8 mouse cellular contexts compared by ENCODE assay signal in the genomic region with DNA sequence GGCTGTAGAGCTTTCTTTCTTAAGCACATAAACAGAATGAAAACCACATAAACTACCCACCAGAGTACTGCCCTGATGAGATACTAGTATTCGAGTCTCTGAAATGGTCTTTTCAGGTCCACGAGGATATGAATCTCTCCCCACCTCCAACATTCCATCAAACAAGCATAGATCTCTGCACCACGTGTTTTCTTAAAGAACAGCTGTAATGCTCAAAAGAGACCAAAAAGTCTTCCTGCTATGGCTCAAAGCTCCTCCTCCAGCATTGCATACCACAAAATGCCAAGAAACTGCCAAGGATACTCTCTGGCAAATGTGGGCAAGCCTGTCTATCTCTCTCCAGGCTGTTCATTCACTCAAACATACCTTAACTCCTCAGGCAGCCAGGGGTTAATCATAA. TPM values are rescaled to one million over a fixed set of nuclear protein-coding genes. Genes with fewer than 3 reads are reported as not detected.
DNase-seq lines count a peak whose midpoint lies in the region; ATAC-seq and TF ChIP-seq lines count a peak whose summit lies in the region.

No protein-coding gene starts in this region.

- no peak for TF ChIP-seq POLR2A in myocyte (IDR thresholded peaks at IDR 0.05; ENCODE audit: insufficient read length, low read depth)

- intact Hi-C loops in gastrocnemius, postnatal 14 days (cut with DNase I; ENCODE audit: low total_unique reads), result no loop called here

- H3K9ac ChIP-seq in kidney, embryonic 16.5 days (replicated peaks; ENCODE audit: low read length), result peak overlapping the region; percentile 86
- H3K9ac ChIP-seq in hindbrain, postnatal 0 days (replicated peaks; ENCODE audit: low read length), result peak overlapping the region; percentile 49

- H3K4me1 ChIP-seq in kidney, embryonic 16.5 days (ENCODE audit: insufficient read depth, low read length), result peaks cover 43% of the 10 kb centered on the region
- H3K4me1 ChIP-seq in brown adipose tissue, adult 24 weeks (ENCODE audit: control insufficient read depth, insufficient read depth, insufficient read length, low read length), result peaks cover 9% of the 10 kb centered on the region
- H3K4me1 ChIP-seq in hindbrain, postnatal 0 days (ENCODE audit: insufficient read depth, low read length), result no peaks in the 10 kb centered on the region

- peaks cover 55% of the 10 kb centered on the region for H3K79me2 ChIP-seq in myocyte (ENCODE audit: control insufficient read depth, insufficient read depth)

- TF ChIP-seq CTCF in hindbrain, postnatal 0 days (IDR thresholded peaks at IDR 0.05; ENCODE audit: low read depth), result no peak

- 7% methylated on average over 3 of the region's 3 CpGs for WGBS in kidney, embryonic 16.5 days
- WGBS in hindbrain, postnatal 0 days, result 19% methylated on average over 3 of the region's 3 CpGs

- H3ac ChIP-seq in myocyte (ENCODE audit: control insufficient read depth, insufficient read length), result no peak overlapping the region

- peak overlapping the region; percentile 98 for H3K27ac ChIP-seq in kidney, embryonic 16.5 days (ENCODE audit: low read length)
- peak overlapping the region; percentile 76; the same call in 1 of the 2 replicates for H3K27ac ChIP-seq in brown adipose tissue, adult 24 weeks (replicated peaks; ENCODE audit: low read depth, low read length)
- no peak overlapping the region for H3K27ac ChIP-seq in hindbrain, postnatal 0 days

- no peaks in the 10 kb centered on the region for H3K36me3 ChIP-seq in kidney, embryonic 16.5 days (ENCODE audit: insufficient read depth, low read length)
- no peaks in the 10 kb centered on the region for H3K36me3 ChIP-seq in hindbrain, postnatal 0 days (ENCODE audit: insufficient read depth, low read length)
- no peaks in the 10 kb centered on the region for H3K36me3 ChIP-seq in myocyte (ENCODE audit: control insufficient read depth, insufficient read depth)

- peak overlapping the region; percentile 82 for H3K4me3 ChIP-seq in kidney, embryonic 16.5 days (ENCODE audit: low read length)
- peak overlapping the region; percentile 67 for H3K4me3 ChIP-seq in brown adipose tissue, adult 24 weeks (ENCODE audit: insufficient read depth, low read depth, low read length)
- peak overlapping the region; percentile 60 for H3K4me3 ChIP-seq in hindbrain, postnatal 0 days (ENCODE audit: low read length)
- H3K4me3 ChIP-seq in myocyte, result peak overlapping the region; percentile 46

- no peaks in the 10 kb centered on the region for H3K27me3 ChIP-seq in kidney, embryonic 16.5 days (ENCODE audit: insufficient read depth, low read length)
- no peaks in the 10 kb centered on the region for H3K27me3 ChIP-seq in hindbrain, postnatal 0 days (ENCODE audit: insufficient read depth, low read length)
- H3K27me3 ChIP-seq in myocyte (ENCODE audit: control insufficient read depth, insufficient read depth, insufficient read length), result no peaks in the 10 kb centered on the region

- peak overlapping the region; percentile 86 for H3K4me2 ChIP-seq in kidney, embryonic 16.5 days (replicated peaks; ENCODE audit: low read depth, low read length)
- peak overlapping the region; percentile 86 for H3K4me2 ChIP-seq in hindbrain, postnatal 0 days (ENCODE audit: low read depth, low read length)
- H3K4me2 ChIP-seq in myocyte (ENCODE audit: low read depth), result peak overlapping the region; percentile 90

- no peak for DNase-seq in kidney, postnatal 36 days
- no peak for DNase-seq in hindbrain, postnatal 0 days (ENCODE audit: low spot score)
- no peak for DNase-seq in cerebellum, adult 9-11 months
- DNase-seq in adrenal gland, postnatal 25 days, result no peak
- DNase-seq in gastrocnemius, postnatal 14 days, result no peak

- ATAC-seq in kidney, embryonic 16.5 days (ENCODE audit: low FRiP score, low TSS enrichment), result no peak
- ATAC-seq in hindbrain, postnatal 0 days, result no peak

- H3K9me3 ChIP-seq in kidney, embryonic 16.5 days (ENCODE audit: low read length), result no peaks in the 10 kb centered on the region
- no peaks in the 10 kb centered on the region for H3K9me3 ChIP-seq in hindbrain, postnatal 0 days (ENCODE audit: low read length)

TF ChIP-seq in myocyte, 11 proteins besides CTCF, POLR2A, EP300 and RAD21:
- TF ChIP-seq CEBPB (IDR thresholded peaks at IDR 0.05; ENCODE audit: insufficient read depth, poor library complexity, severe bottlenecking) (no peak), USF1 (IDR thresholded peaks at IDR 0.05; ENCODE audit: low read depth) (peak; percentile 72)

RNA-seq across cellular contexts. Expression of gene Rbms2, which starts 4.8 kb away (rescaled TPM):
- polyA plus RNA-seq in kidney, embryonic 16.5 days (2015; fragmentation: Nextera tagmentation; extraction: Ambion mirVana), result 39.8 and 43.6 TPM in 2 replicates
- 93.3 and 95.4 TPM in 2 replicates for polyA plus RNA-seq in brown adipose tissue, adult 24 weeks (2012; ENCODE audit: insufficient read depth, insufficient read length, missing spikeins)
- 11.7 and 13.2 TPM in 2 replicates for total RNA-seq in hindbrain, postnatal 0 days (2014; rRNA removed)
- 7.3 and 8.9 TPM in 2 replicates for polyA plus RNA-seq in hindbrain, postnatal 0 days (2015; fragmentation: Nextera tagmentation; extraction: Ambion mirVana)
- 97.3 TPM for polyA plus RNA-seq in myocyte (2012; fragmentation: generic; extraction: Trizol)
- total RNA-seq in adrenal gland, postnatal 25 days (2021), result 84.6 and 85.7 TPM in 2 replicates
- 10 to 100 TPM; 55.2 to 57.9 TPM for total RNA-seq in gastrocnemius, postnatal 14 days (2021)

RNA-seq across cellular contexts. Expression of gene Gls2, which starts 19.0 kb away (rescaled TPM):
- 1.1 and 1.3 TPM in 2 replicates for polyA plus RNA-seq in kidney, embryonic 16.5 days (2015; fragmentation: Nextera tagmentation; extraction: Ambion mirVana)
- 0.87 TPM in 1 of 2 replicates, not detected in the other for polyA plus RNA-seq in brown adipose tissue, adult 24 weeks (2012; ENCODE audit: insufficient read depth, insufficient read length, missing spikeins)
- 1.9 and 6.4 TPM in 2 replicates for total RNA-seq in hindbrain, postnatal 0 days (2014; rRNA removed)
- 1.7 and 2.4 TPM in 2 replicates for polyA plus RNA-seq in hindbrain, postnatal 0 days (2015; fragmentation: Nextera tagmentation; extraction: Ambion mirVana)
- polyA plus RNA-seq in myocyte (2012; fragmentation: generic; extraction: Trizol), result 1.1 TPM
- 1.3 and 5.5 TPM in 2 replicates for total RNA-seq in adrenal gland, postnatal 25 days (2021)
- total RNA-seq in gastrocnemius, postnatal 14 days (2021), result 1 to 10 TPM in 1 of 2 experiments, under 1 TPM in 1; 0.88 to 1.1 TPM

RNA-seq across cellular contexts. Expression of gene Spryd4, which starts 36.3 kb away (rescaled TPM):
- 34.2 and 38.6 TPM in 2 replicates for polyA plus RNA-seq in kidney, embryonic 16.5 days (2015; fragmentation: Nextera tagmentation; extraction: Ambion mirVana)
- 7.8 and 10.0 TPM in 2 replicates for polyA plus RNA-seq in brown adipose tissue, adult 24 weeks (2012; ENCODE audit: insufficient read depth, insufficient read length, missing spikeins)
- 25.8 and 29.6 TPM in 2 replicates for total RNA-seq in hindbrain, postnatal 0 days (2014; rRNA removed)
- polyA plus RNA-seq in hindbrain, postnatal 0 days (2015; fragmentation: Nextera tagmentation; extraction: Ambion mirVana), result 22.3 and 24.5 TPM in 2 replicates
- polyA plus RNA-seq in myocyte (2012; fragmentation: generic; extraction: Trizol), result 21.8 TPM
- total RNA-seq in adrenal gland, postnatal 25 days (2021), result 15.3 and 18.0 TPM in 2 replicates
- 10 to 100 TPM; 39.3 to 40.6 TPM for total RNA-seq in gastrocnemius, postnatal 14 days (2021)

RNA-seq across cellular contexts. Expression of gene Mip, which starts 50.3 kb away (rescaled TPM):
- not detected in 2 replicates for polyA plus RNA-seq in kidney, embryonic 16.5 days (2015; fragmentation: Nextera tagmentation; extraction: Ambion mirVana)
- polyA plus RNA-seq in brown adipose tissue, adult 24 weeks (2012; ENCODE audit: insufficient read depth, insufficient read length, missing spikeins), result not detected in 2 replicates
- 0.21 and 0.25 TPM in 2 replicates for total RNA-seq in hindbrain, postnatal 0 days (2014; rRNA removed)
- polyA plus RNA-seq in hindbrain, postnatal 0 days (2015; fragmentation: Nextera tagmentation; extraction: Ambion mirVana), result not detected in 2 replicates
- not detected for polyA plus RNA-seq in myocyte (2012; fragmentation: generic; extraction: Trizol)
- not detected in 2 replicates for total RNA-seq in adrenal gland, postnatal 25 days (2021)
- not detected for total RNA-seq in gastrocnemius, postnatal 14 days (2021)

RNA-seq across cellular contexts. Expression of gene Timeless, which starts 56.6 kb away (rescaled TPM):
- polyA plus RNA-seq in kidney, embryonic 16.5 days (2015; fragmentation: Nextera tagmentation; extraction: Ambion mirVana), result 64.5 and 68.2 TPM in 2 replicates
- polyA plus RNA-seq in brown adipose tissue, adult 24 weeks (2012; ENCODE audit: insufficient read depth, insufficient read length, missing spikeins), result 3.6 and 5.3 TPM in 2 replicates
- total RNA-seq in hindbrain, postnatal 0 days (2014; rRNA removed), result 13.0 and 15.6 TPM in 2 replicates
- 15.2 and 17.0 TPM in 2 replicates for polyA plus RNA-seq in hindbrain, postnatal 0 days (2015; fragmentation: Nextera tagmentation; extraction: Ambion mirVana)
- polyA plus RNA-seq in myocyte (2012; fragmentation: generic; extraction: Trizol), result 4.9 TPM
- 14.1 and 20.7 TPM in 2 replicates for total RNA-seq in adrenal gland, postnatal 25 days (2021)
- 1 to 10 TPM; 3.9 to 5.1 TPM for total RNA-seq in gastrocnemius, postnatal 14 days (2021)
